Mouse (Mus musculus) small intestine, adult 2 months (tissue): ENCODE results near the gene Xrcc5. TPM values are rescaled to one million over a fixed set of nuclear protein-coding genes. Genes with fewer than 3 reads are reported as not detected.

Source experiments
- H3K27ac ChIP-seq: fragments of 200-500 bp; 2 replicates; pipeline ENCODE4 v1.5.1; 2012; ENCODE audit warnings: low read depth, low read length, control low read depth, inconsistent platforms; ENCODE audit not compliant: insufficient read depth
- H3K27me3 ChIP-seq: fragments of 200-500 bp; 2 replicates; pipeline ENCODE4 v1.6.1; 2012; ENCODE audit warnings: mild to moderate bottlenecking, moderate library complexity, low read length, inconsistent platforms; ENCODE audit not compliant: control insufficient read depth, insufficient read depth
- H3K36me3 ChIP-seq: fragments of 200-500 bp; 2 replicates; pipeline ENCODE4 v1.6.1; 2012; ENCODE audit warnings: mild to moderate bottlenecking, low read length, control low read depth, inconsistent platforms; ENCODE audit not compliant: control insufficient read depth, insufficient read depth
- H3K4me1 ChIP-seq: fragments of 200-500 bp; 2 replicates; pipeline ENCODE4 v1.6.1; 2012; ENCODE audit warnings: low read length, inconsistent platforms, mixed read lengths; ENCODE audit not compliant: control insufficient read depth, insufficient read depth, insufficient read length
- H3K4me3 ChIP-seq: fragments of 200-500 bp; 2 replicates; pipeline ENCODE4 v1.5.1; 2012; ENCODE audit warnings: low read depth, mild to moderate bottlenecking, control low read depth, inconsistent platforms, low read length, moderate library complexity
- CTCF ChIP-seq: fragments of 200-500 bp; IDR thresholded peaks from 2 replicates; pipeline ENCODE4 v1.5.1; 2012; ENCODE audit warnings: low read depth, mild to moderate bottlenecking, control low read depth, inconsistent platforms, low read length, moderate library complexity, mixed read lengths; ENCODE audit not compliant: insufficient replicate concordance, insufficient read length; ENCODE audit errors: extremely low read depth
- POLR2A ChIP-seq: fragments of 200-500 bp; IDR thresholded peaks from 2 replicates; pipeline ENCODE4 v1.6.1; 2012; ENCODE audit warnings: low read depth, mild to moderate bottlenecking, control low read depth, inconsistent platforms, low read length, moderate library complexity
- WGBS: fragments of 180-500 bp; shearing (Covaris S2); methylation state at CpG from one replicate; pipeline ENCODE4 v1.1.7; 2018; 5-methylcytosine and 5-hydroxymethylcytosine counted together
- polyA plus RNA-seq: library from polyadenylated mRNA; depleted of rRNA; stranded (reverse); fragments of >200 nt; gene quantifications from 2 replicates; pipeline ENCODE4 v1.2.3, GENCODE M21; 2012

Gene Xrcc5
- polyA plus RNA-seq, 1 experiment: 0.57 TPM

- no peaks in the 10 kb centered on the region for H3K4me1 ChIP-seq
- TF ChIP-seq CTCF (no peak), POLR2A (no peak)
- no peaks in the 10 kb centered on the region for H3K27me3 ChIP-seq
- no peak overlapping the region for H3K27ac ChIP-seq
- peaks cover 9% of the 10 kb centered on the region; the same call in 1 of the 2 replicates for H3K36me3 ChIP-seq
- 85% methylated on average over 5 of the region's 5 CpGs for WGBS
- no peak overlapping the region for H3K4me3 ChIP-seq
These were observed 31.1 kb downstream of the Xrcc5 start for GRCm38 (mm10) chr1:72338341-72338740.

- Histone ChIP-seq H3K27me3 (no peaks in the 10 kb centered on the region), H3K4me1 (no peaks in the 10 kb centered on the region), H3K27ac (no peak overlapping the region), H3K4me3 (no peak overlapping the region), H3K36me3 (peaks cover 8% of the 10 kb centered on the region)
- no peak for TF ChIP-seq POLR2A
- TF ChIP-seq CTCF: no peak
- whole genome bisulfite sequencing: 76% methylated on average over 6 of the region's 6 CpGs
These were observed 40.7 kb downstream of the Xrcc5 start for GRCm38 (mm10) chr1:72347873-72348272.

DNA sequence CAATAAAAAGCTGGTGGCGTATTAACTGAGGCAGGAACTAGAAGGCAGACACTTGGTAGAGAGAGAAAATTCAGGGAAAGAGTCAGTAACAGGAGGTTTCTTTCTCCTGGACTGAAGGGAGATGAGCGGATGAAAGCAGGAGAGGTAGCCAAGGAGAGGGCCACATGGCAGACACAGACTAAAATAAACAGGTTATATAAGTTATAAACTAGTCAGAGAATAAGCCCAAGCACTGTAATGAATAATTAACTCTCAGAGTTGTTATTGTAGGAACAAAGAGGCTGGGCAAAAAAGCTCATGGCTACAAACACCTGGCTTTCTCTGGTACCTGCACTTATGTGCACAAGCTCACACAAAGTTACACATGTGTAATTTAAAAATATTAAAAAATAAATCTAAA is 47.6 kb downstream of the Xrcc5 start:
- H3K4me3 ChIP-seq: no peak overlapping the region
- peaks cover 2% of the 10 kb centered on the region; the same call in 1 of the 2 replicates for H3K36me3 ChIP-seq
- WGBS: 87% methylated on average over 2 of the region's 2 CpGs
- H3K27me3 ChIP-seq: no peaks in the 10 kb centered on the region
- no peak for TF ChIP-seq CTCF
- no peak for TF ChIP-seq POLR2A
- H3K4me1 ChIP-seq: no peaks in the 10 kb centered on the region
- no peak overlapping the region for H3K27ac ChIP-seq

DNA sequence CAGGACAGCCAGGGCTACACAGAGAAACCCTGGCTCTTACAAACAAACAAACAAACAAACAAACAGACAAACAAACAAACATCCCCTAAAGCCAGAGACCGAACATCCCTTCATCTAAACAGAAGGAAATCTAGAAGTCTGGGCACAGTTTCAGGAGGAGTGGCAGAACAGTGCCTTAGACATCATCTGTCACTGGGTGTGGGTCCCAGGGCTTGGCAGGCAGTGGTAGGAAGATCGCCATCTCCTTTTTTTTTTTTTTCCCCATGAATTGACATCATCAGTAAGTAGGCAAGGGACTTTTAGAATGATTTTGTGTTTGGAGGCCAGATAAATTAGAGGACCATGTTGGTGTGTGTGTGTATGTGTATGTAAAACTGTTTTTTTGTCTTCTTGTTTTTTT is 51.0 kb downstream of the Xrcc5 start:
- no peaks in the 10 kb centered on the region for H3K27me3 ChIP-seq
- H3K27ac ChIP-seq: no peak overlapping the region
- WGBS: 90% methylated on average over 2 of the region's 2 CpGs
- H3K36me3 ChIP-seq: no peaks in the 10 kb centered on the region
- no peaks in the 10 kb centered on the region for H3K4me1 ChIP-seq
- no peak for TF ChIP-seq POLR2A
- no peak overlapping the region for H3K4me3 ChIP-seq

DNA sequence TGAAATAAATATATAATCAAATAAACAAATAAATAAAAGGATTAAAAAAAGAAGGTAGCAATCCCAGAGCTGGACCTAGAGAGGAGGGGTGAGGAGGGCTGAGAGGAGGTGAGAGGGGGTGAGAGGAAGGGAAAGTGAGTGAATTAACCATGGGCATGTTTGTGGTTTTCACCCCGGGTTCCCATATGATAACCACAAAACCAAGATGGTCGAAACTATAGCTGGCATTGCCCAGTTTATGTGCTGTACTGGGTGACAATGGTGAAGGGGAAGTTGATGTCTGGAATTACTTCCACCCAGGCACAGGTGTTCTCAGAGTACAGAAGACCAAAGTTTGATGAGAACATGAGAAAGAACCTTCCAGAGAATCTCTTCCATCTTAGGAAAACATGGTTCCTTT is 52.2 kb downstream of the Xrcc5 start:
- Histone ChIP-seq H3K27ac (no peak overlapping the region), H3K4me3 (no peak overlapping the region), H3K36me3 (no peaks in the 10 kb centered on the region), H3K27me3 (no peaks in the 10 kb centered on the region), H3K4me1 (no peaks in the 10 kb centered on the region)
- WGBS: 83% methylated on average over 2 of the region's 2 CpGs
- TF ChIP-seq CTCF: no peak
- no peak for TF ChIP-seq POLR2A

DNA sequence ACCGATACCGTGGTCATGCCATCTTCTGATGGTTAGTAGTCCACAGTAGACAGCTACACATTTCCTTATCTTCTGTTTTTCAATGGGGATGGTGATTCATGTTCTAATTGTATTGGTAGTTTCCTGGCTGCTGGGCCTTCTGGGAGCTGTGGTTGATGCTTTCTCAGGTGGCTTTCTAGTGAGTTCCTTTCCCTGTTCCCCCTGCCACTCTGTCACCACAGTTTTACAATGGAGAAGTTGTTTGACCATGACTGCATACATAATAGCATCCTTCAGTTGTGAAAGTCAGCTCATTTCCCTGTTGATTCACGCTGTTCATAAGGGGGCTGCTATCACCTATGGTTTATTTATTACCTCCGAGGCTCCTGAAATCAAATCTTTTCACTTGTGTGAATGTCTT is 53.6 kb downstream of the Xrcc5 start:
- no peaks in the 10 kb centered on the region for H3K36me3 ChIP-seq
- TF ChIP-seq CTCF: no peak
- TF ChIP-seq POLR2A: no peak
- no peak overlapping the region for H3K27ac ChIP-seq
- no peaks in the 10 kb centered on the region for H3K4me1 ChIP-seq
- 92% methylated on average over 4 of the region's 4 CpGs for WGBS
- H3K27me3 ChIP-seq: no peaks in the 10 kb centered on the region
- H3K4me3 ChIP-seq: no peak overlapping the region

- Histone ChIP-seq H3K36me3 (no peaks in the 10 kb centered on the region), H3K27me3 (no peaks in the 10 kb centered on the region), H3K4me3 (no peak overlapping the region), H3K27ac (no peak overlapping the region), H3K4me1 (no peaks in the 10 kb centered on the region)
- 90% methylated on average over 8 of the region's 8 CpGs for WGBS
- TF ChIP-seq CTCF (no peak), POLR2A (no peak)
These were observed 57.4 kb downstream of the Xrcc5 start for GRCm38 (mm10) chr1:72364661-72365060.

- no peaks in the 10 kb centered on the region for H3K27me3 ChIP-seq
- TF ChIP-seq POLR2A: no peak
- TF ChIP-seq CTCF: no peak
- no peaks in the 10 kb centered on the region for H3K4me1 ChIP-seq
- H3K4me3 ChIP-seq: no peak overlapping the region
- 79% methylated on average over 1 of the region's 1 CpGs for WGBS
- no peaks in the 10 kb centered on the region for H3K36me3 ChIP-seq
- no peak overlapping the region for H3K27ac ChIP-seq
These were observed 65.3 kb downstream of the Xrcc5 start for GRCm38 (mm10) chr1:72372512-72372911.
